Mouse (Mus musculus) cortical plate, adult 2 months (tissue): ENCODE measurements around the gene Ube2e1. TPM values are rescaled to one million over a fixed set of nuclear protein-coding genes. Genes with fewer than 3 reads are reported as not detected.

ENCODE experiments used
- H3K27ac ChIP-seq: fragments of 200-500 bp; 2 replicates; pipeline ENCODE4 v1.5.1; 2012; ENCODE audit warnings: low read length, control low read depth, inconsistent platforms; ENCODE audit not compliant: insufficient read depth
- H3K4me1 ChIP-seq: fragments of 200-500 bp; 2 replicates; pipeline ENCODE4 v1.6.1; 2011; ENCODE audit warnings: low read length; ENCODE audit not compliant: control insufficient read depth, insufficient read depth
- H3K4me3 ChIP-seq: fragments of 200-500 bp; 2 replicates; pipeline ENCODE4 v1.5.1; 2011; ENCODE audit warnings: mild to moderate bottlenecking, low read length, control low read depth; ENCODE audit not compliant: insufficient read depth
- CTCF ChIP-seq: fragments of 200-500 bp; IDR thresholded peaks from 2 replicates; pipeline ENCODE4 v1.5.1; 2011; ENCODE audit warnings: mild to moderate bottlenecking, control low read depth, low read length; ENCODE audit not compliant: insufficient read depth; ENCODE audit errors: extremely low read depth
- POLR2A ChIP-seq: fragments of 200-500 bp; IDR thresholded peaks from 2 replicates; pipeline ENCODE4 v1.6.1; 2011; ENCODE audit warnings: mild to moderate bottlenecking, low read length, control low read depth; ENCODE audit not compliant: insufficient read depth; ENCODE audit errors: extremely low read depth
- polyA plus RNA-seq: library from polyadenylated mRNA; depleted of rRNA; stranded (reverse); fragments of >200 nt; gene quantifications from 2 replicates; pipeline ENCODE4 v1.2.3, GENCODE M21; 2012

Ube2e1 gene
- polyA plus RNA-seq, 1 experiment: 103 TPM

GRCm38 (mm10) chr14:18356442-18356841 lies 24.8 kb upstream of the Ube2e1 start:
- H3K27ac ChIP-seq: no peak overlapping the region
- H3K4me3 ChIP-seq: no peak overlapping the region
- H3K4me1 ChIP-seq: no peaks in the 10 kb centered on the region
- TF ChIP-seq POLR2A (no peak), CTCF (no peak)

- Histone ChIP-seq H3K27ac (no peak overlapping the region), H3K4me1 (no peaks in the 10 kb centered on the region), H3K4me3 (no peak overlapping the region)
- no peak for TF ChIP-seq POLR2A
- TF ChIP-seq CTCF: no peak
These were observed 24.0 kb upstream of the Ube2e1 start for GRCm38 (mm10) chr14:18355514-18356190.

- Histone ChIP-seq H3K4me3 (no peak overlapping the region), H3K4me1 (no peaks in the 10 kb centered on the region), H3K27ac (no peak overlapping the region)
- TF ChIP-seq POLR2A: no peak
- no peak for TF ChIP-seq CTCF
These were observed 21.9 kb upstream of the Ube2e1 start for GRCm38 (mm10) chr14:18353525-18353924.

- TF ChIP-seq CTCF (no peak), POLR2A (no peak)
These were observed 21.3 kb upstream of the Ube2e1 start for GRCm38 (mm10) chr14:18352934-18353333.

GRCm38 (mm10) chr14:18350680-18351079 lies 19.0 kb upstream of the Ube2e1 start:
- Histone ChIP-seq H3K27ac (no peak overlapping the region), H3K4me1 (no peaks in the 10 kb centered on the region), H3K4me3 (no peak overlapping the region)
- TF ChIP-seq POLR2A: no peak

More at GRCm38 (mm10) chr14:18352934-18353333, 21.3 kb upstream of the Ube2e1 start:
- no peaks in the 10 kb centered on the region for H3K4me1 ChIP-seq
- H3K4me3 ChIP-seq: no peak overlapping the region
- H3K27ac ChIP-seq: no peak overlapping the region

GRCm38 (mm10) chr14:18349871-18350270 lies 18.2 kb upstream of the Ube2e1 start:
- H3K4me3 ChIP-seq: no peak overlapping the region
- H3K27ac ChIP-seq: no peak overlapping the region
- TF ChIP-seq POLR2A (no peak), CTCF (no peak)
- H3K4me1 ChIP-seq: no peaks in the 10 kb centered on the region

- H3K4me3 ChIP-seq: no peak overlapping the region
- TF ChIP-seq CTCF (no peak), POLR2A (no peak)
- H3K27ac ChIP-seq: no peak overlapping the region
- no peaks in the 10 kb centered on the region for H3K4me1 ChIP-seq
These were observed 11.9 kb upstream of the Ube2e1 start for GRCm38 (mm10) chr14:18343589-18343988.

GRCm38 (mm10) chr14:18342749-18343148 lies 11.1 kb upstream of the Ube2e1 start:
- no peak for TF ChIP-seq POLR2A
- no peak for TF ChIP-seq CTCF
- H3K4me1 ChIP-seq: no peaks in the 10 kb centered on the region
- H3K4me3 ChIP-seq: no peak overlapping the region
- H3K27ac ChIP-seq: no peak overlapping the region

- Histone ChIP-seq H3K4me3 (no peak overlapping the region), H3K4me1 (no peaks in the 10 kb centered on the region), H3K27ac (no peak overlapping the region)
- TF ChIP-seq POLR2A (no peak), CTCF (no peak)
These were observed 9.4 kb upstream of the Ube2e1 start for GRCm38 (mm10) chr14:18341088-18341487.

GRCm38 (mm10) chr14:18336106-18336505 lies 4.4 kb upstream of the Ube2e1 start:
- no peak for TF ChIP-seq CTCF
- TF ChIP-seq POLR2A: no peak

More at GRCm38 (mm10) chr14:18336106-18336505, 4.4 kb upstream of the Ube2e1 start:
- Histone ChIP-seq H3K4me1 (no peaks in the 10 kb centered on the region), H3K4me3 (no peak overlapping the region), H3K27ac (no peak overlapping the region)
